Mouse (Mus musculus) gastrocnemius, postnatal 10 days (tissue): ENCODE data around the gene Tarbp1. TPM values are rescaled to one million over a fixed set of nuclear protein-coding genes. Genes with fewer than 3 reads are reported as not detected.

ENCODE experiments used
- DNase-seq: peaks from one replicate; pipeline ENCODE4 v3.0.0; 2021; ENCODE audit warnings: mixed read lengths
- long read RNA-seq, 2 experiments: library from polyadenylated mRNA; stranded (forward); transcript quantifications; one replicate each; pipeline ENCODE4 v2.0.0; 2021
- total RNA-seq, 2 experiments: library from RNA; stranded (reverse); gene quantifications; 2 replicates each; pipeline ENCODE4 v1.2.3; 2021

The Tarbp1 gene
- total RNA-seq, result 1 to 10 TPM; 5.4 to 6.0 TPM
- long read RNA-seq, experiment 1, full-length matches to known transcripts, result 1 of 3 reads
- long read RNA-seq, experiment 1, partial matches to known transcripts, result 2 of 3 reads
- long read RNA-seq, experiment 1, other reads (novel, unspliced or antisense), result 0 of 3 reads
- long read RNA-seq, experiment 2, full-length matches to known transcripts, result 3 of 8 reads
- long read RNA-seq, experiment 2, partial matches to known transcripts, result 3 of 8 reads
- long read RNA-seq, experiment 2, other reads (novel, unspliced or antisense), result 2 of 8 reads

DNA sequence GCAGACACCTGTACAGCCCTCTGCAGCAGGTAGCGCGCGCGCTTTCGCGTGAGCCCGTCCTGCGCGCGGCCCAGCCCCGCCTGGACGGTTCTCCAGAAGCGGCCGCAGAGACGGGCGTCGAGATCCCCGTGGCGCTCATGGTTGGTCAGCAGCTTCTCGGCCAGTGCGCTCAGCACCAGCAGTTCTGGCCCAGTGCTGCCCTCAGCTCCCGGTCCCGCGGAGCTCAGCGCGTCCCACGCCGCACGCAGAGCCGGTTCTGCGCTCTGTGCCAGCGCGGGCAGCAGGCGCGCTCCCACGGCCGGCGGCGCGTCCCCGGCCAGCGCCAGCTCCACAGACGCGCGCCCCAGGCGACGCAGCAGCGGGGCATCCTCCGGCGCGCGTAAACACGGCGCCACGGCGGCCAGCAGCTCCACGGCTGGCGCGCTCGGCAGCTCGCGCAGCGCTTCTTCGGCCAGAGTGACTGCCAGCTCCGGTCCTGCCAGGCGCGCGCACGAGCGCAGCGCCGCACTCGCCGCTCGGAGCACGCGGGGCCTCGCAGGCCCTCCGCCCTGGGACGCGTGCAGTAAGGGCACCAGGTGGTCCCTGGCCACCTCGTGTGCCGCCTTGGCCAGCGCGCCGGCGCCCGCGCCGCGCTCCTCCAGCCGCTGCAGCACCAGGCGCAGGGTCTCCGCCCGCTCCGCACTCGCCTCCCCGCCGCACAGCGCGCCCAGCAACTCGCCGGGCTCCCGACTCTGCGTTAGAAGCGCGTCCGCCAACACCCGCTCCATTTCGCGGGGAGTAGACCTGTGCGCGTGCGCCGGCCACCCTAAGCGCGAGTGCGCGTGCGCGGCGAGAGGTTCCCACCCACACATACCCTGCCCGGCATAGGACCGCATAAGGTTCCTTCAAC is at the start of gene Tarbp1:
Gene Tarbp1, minus strand, starts transcription at position 767 of the 889 bp plus-strand sequence.
- peak; percentile 92 for DNase-seq

DNA sequence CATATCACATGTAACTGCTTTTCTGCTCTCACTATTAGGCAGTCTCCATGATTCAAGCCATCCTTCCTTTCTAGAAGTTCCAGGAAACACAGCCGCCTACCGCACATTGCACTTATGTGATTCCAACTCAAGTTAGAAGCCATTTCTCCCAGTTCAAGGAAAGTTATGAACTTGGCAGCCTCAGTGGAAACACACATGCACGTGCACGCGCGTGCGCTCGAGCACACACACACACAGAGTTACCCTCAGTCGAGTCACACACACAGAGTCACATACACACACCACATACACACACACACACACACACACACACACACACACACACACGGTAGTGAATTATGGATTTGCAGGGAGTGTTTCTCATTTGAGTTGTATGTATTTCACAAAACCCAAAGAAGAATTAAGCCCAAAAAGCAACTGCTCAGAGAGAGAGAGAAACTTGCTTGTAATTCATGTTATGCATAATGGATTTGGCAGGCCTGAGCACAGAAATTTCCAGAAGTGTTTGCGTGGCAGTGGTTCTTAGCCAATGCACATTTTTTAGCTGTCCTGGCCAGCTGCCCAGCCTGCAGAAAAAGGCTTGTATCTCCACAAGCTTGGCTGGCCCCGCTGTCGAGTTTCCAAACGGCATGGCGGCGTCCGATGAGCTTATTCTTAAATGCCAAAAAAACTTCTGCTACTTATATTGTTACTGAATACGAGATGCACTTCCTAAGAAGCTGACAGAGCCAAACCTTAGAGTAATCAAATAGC is 49.5 kb upstream of the Tarbp1 start:
- peak; percentile 88 for DNase-seq

DNA sequence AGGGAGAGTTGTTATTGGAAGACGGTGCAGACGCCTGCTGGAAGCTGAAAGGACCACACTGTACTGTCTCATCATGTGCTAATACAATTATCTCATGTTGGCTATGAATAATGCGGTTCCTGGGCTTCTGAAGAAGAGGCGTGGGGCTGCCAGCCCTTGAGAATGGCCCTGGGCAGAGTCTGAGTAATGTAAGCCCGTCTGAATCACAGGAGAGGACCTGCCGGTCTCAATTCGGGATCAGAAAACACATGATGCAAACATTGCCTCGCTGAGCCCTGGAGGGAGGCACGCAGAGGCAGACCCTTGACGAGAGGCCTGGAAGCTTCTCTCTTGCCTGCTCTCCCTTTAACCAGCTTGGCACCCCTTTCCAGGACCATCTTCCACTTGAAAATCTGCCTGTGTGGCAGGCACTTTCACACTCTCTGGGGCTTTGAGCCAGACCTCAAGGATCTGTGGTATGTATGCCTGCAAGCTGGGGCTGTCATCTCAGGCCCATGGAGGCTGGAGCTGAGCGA is 48.3 kb upstream of the Tarbp1 start:
- DNase-seq, result no peak

GRCm38 (mm10) chr8:126519447-126519975 is 44.6 kb upstream of the Tarbp1 start:
- no peak for DNase-seq

GRCm38 (mm10) chr8:126516620-126517577 is 42.0 kb upstream of the Tarbp1 start:
- peak; percentile 91 for DNase-seq

DNA sequence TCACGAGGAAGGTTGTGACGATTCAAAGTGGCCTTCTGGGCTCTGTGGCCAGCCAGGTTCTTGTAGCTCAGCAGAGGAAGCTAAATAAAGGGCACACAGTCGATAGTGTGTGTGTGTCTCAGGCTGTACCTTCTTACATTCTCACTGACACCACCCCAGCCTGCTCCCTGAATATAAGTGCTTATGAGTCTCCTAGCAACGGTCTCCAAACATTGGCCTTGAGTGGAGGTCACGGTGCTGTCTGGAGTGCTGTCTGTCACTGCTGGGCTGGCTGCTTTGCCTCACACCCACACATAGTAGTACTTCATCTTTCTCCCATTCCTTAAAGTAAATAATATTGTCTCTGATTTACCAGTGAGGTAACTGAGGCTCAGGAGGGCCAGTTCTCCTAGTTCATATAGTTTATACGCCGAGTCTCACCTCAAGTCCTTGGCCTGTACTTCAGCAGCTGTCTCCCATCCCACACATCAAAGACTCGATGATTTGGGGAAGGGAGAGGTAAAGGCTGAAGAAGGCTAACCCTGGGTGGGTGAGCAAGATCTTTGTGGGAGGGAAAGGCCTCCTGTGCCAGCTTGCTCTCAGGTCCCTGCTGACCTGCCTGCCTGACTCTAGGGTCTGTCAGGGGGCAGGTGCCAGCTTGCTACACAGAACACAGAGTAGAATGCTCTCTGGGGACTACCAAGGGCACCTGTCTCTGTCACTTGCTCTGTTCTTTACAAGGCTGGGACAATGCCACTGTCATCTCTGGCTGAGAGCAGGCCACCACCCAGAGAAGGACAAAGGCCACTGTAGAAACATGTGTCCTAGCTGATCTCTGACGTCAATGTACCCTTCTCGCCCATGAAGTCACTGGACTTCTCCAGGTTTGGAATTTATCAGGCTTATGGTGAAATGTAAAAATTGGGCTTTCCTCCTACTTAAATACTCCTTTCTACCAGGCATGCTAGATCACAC is 39.4 kb upstream of the Tarbp1 start:
- no peak for DNase-seq

DNA sequence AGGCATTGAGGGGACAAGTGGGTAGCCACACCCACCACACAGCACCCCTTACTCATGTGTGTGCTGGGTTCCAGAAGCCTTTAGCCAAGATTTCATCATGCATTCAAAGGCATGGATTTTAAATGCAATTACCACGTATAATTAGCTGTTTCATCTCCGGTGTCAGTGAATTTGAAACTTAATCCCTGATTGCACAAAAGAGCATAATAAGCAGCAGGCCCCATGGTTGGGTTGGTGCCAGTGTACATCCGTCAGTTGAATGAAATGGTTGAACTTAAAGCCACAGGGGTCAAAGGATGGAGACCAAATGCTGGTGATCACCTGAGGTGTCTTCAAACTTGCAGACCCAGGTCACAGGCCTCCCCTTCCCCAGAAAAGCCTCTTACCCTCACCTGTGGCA is 36.0 kb upstream of the Tarbp1 start:
- DNase-seq, result no peak

DNA sequence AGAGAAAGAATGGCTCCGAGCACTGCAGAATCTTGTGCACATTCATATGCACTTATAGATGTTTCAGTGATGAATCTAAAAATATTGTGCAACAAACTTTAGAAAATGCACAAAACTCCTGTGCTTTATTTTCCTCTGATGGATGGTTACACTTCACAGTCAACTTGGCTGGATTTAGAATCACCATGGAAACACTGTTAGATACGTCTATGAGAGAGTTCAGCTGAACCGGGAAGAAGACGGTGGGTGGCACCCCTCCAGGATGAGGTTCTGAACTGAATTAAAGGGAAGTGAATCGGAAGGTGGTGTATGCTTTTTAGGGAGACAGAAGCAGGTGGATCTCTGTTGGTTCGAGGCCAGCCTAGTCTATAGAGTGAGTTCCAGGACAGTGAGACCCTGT is 34.8 kb upstream of the Tarbp1 start:
- no peak for DNase-seq

DNA sequence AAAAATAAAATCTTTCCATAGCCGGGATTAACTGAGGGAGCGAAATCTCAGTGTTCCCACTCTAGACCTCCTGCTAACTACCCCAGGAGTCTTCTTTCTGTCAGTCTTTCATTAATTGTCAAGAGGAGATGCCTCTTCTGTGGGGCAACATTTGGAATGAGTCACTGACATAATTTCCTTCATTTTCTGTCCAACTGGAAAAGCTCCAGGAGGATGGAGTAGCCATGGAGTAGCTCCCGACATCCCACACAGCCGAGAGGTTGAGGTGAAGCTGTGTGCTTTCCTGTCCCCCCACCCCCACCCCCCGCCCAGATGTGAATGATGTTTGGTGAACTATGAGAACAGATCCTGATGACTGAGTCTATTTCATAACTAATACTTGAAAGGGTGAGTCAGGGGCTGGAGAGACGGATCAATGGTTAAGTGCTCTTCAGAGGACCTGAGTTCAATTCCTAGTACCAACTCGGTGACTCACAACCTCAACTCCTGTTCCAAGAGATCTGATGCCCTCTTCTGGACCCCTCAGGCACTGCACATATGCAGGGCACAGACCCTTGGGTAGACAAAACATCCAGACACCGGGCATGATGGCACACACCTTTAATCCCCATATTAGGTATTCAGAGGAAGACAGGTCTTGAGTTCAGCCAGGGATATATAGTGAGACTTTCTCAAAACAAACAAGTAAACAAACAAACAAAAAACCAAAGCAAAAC is 34.2 kb upstream of the Tarbp1 start:
- DNase-seq, result no peak

GRCm38 (mm10) chr8:126508221-126508620 is 33.4 kb upstream of the Tarbp1 start:
- DNase-seq, result no peak

DNA sequence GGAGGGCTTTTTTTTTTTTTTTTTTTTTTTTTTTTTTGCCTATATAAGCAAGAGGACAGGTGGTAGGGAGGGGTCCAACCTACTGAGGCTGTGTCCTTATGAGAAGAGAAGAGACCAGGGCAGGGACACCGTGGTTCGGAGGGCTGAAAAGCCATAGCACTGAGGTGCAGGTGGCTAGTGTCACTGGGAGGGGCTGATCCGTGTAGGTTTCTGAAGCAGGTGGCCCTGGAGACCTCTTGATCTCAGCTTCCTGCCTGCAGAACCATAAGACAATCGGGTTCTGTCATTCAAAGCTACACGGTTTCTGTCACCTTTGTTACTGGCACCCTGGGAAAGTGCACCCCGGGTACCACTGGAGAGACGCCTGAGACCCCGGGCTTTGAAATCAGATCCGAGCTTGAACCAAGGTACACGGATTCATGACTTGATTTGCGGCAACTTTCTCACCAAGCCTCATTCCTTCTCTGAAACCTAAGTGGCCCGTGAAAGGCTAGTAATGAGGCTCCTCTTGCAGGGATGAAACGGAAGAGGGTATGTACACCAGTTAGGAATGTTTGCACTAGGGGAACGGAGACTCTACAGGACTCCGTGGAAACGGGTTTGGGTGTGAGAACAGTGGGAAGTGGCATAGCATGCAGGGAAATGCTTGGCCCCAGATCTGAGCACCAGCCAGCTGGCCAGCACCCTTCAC is 29.8 kb upstream of the Tarbp1 start:
- no peak for DNase-seq

DNA sequence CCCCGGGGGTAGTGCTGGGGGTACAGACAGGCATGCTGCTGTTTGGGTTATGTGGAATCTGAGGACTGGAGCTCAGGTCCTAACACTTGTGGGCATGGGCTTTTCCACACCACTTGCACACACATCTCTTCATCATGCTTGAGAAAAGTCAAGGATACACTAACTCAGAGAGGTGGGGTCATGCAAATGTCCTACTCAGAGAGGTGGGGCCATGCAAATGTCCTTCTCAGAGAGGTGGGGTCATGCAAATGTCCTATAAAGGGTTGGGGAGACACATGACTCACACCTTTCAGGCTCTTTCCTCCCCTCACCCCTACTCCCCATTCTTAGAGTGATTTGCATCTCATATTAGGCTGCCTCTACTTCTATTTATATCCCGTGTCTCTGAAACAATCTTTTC is 27.9 kb upstream of the Tarbp1 start:
- no peak for DNase-seq

- no peak for DNase-seq
These were observed 24.5 kb upstream of the Tarbp1 start for GRCm38 (mm10) chr8:126499371-126499770.

GRCm38 (mm10) chr8:126498465-126498864 is 23.6 kb upstream of the Tarbp1 start:
- no peak for DNase-seq

- peak; percentile 88 for DNase-seq
These were observed 22.9 kb upstream of the Tarbp1 start for GRCm38 (mm10) chr8:126497541-126498428.

- DNase-seq, result no peak
These were observed 22.1 kb upstream of the Tarbp1 start for GRCm38 (mm10) chr8:126496915-126497314.

GRCm38 (mm10) chr8:126495461-126495860 is 20.6 kb upstream of the Tarbp1 start:
- DNase-seq, result no peak
